Mouse (Mus musculus) cerebellum, postnatal 4 days (tissue): ENCODE measurements at regions not wholly inside any gene's neighbourhood (a gene's known extent, or its start where the extent isn't known, plus 50 kb on each side); places are given as distances from the start of the nearest gene placed in this dataset.
"Not testable (repeated sequence)": the region's sequence is repeated elsewhere in the genome, so short reads cannot be mapped to it uniquely, and the experiment has no call there.

Experiments used
- DNase-seq, 2 experiments: peaks; one replicate each; pipeline ENCODE4 v3.0.0; 2022; ENCODE audit warnings: low spot score in 2 of 2, mixed read lengths in 1 of 2

GRCm38 (mm10) chr19:59516957-59517356 is 58.8 kb downstream of the Emx2 start:
- DNase-seq, result no peak

- no peak for DNase-seq
These were observed 61.0 kb downstream of the Emx2 start for GRCm38 (mm10) chr19:59519156-59519555.

GRCm38 (mm10) chr19:59522176-59522575 is 64.0 kb downstream of the Emx2 start:
- DNase-seq, result no peak

- no peak for DNase-seq
These were observed 65.2 kb downstream of the Emx2 start for GRCm38 (mm10) chr19:59523356-59523755.

- DNase-seq, result no peak
These were observed 105.9 kb downstream of the Emx2 start for GRCm38 (mm10) chr19:59564101-59564500.

- DNase-seq, result no peak
These were observed 110.7 kb downstream of the Emx2 start for GRCm38 (mm10) chr19:59568907-59569306.

GRCm38 (mm10) chr19:59569590-59569989 is 111.4 kb downstream of the Emx2 start:
- DNase-seq, result not testable (repeated sequence)

GRCm38 (mm10) chr19:59574346-59574745 is 116.2 kb downstream of the Emx2 start:
- no peak for DNase-seq

- no peak for DNase-seq
These were observed 119.7 kb downstream of the Emx2 start for GRCm38 (mm10) chr19:59577886-59578285.

- DNase-seq, result no peak
These were observed 121.5 kb downstream of the Emx2 start for GRCm38 (mm10) chr19:59579676-59580075.

- no peak for DNase-seq
These were observed 127.7 kb downstream of the Emx2 start for GRCm38 (mm10) chr19:59585835-59586234.

- no peak for DNase-seq
These were observed 129.1 kb downstream of the Emx2 start for GRCm38 (mm10) chr19:59587303-59587702.

GRCm38 (mm10) chr19:59588068-59588522 is 129.9 kb downstream of the Emx2 start:
- DNase-seq, result peak in 1 of 2 experiments; percentile 24

GRCm38 (mm10) chr19:59590021-59590420 is 131.8 kb downstream of the Emx2 start:
- no peak for DNase-seq

GRCm38 (mm10) chr19:59592060-59592459 is 133.9 kb downstream of the Emx2 start:
- DNase-seq, result no peak

- no peak for DNase-seq
These were observed 166.2 kb downstream of the Emx2 start for GRCm38 (mm10) chr19:59624288-59624795.

- DNase-seq, result no peak
These were observed 169.5 kb downstream of the Emx2 start for GRCm38 (mm10) chr19:59627681-59628080.

GRCm38 (mm10) chr19:59628296-59629160 is 170.4 kb downstream of the Emx2 start:
- no peak for DNase-seq

GRCm38 (mm10) chr19:59629161-59629445 is 170.9 kb downstream of the Emx2 start:
- DNase-seq, result no peak

GRCm38 (mm10) chr19:59630095-59630494 is 171.9 kb downstream of the Emx2 start:
- DNase-seq, result no peak

- no peak for DNase-seq
These were observed 172.5 kb downstream of the Emx2 start for GRCm38 (mm10) chr19:59630706-59631105.

- DNase-seq, result no peak
These were observed 173.4 kb downstream of the Emx2 start for GRCm38 (mm10) chr19:59631541-59631940.

GRCm38 (mm10) chr19:59636271-59636670 is 178.1 kb downstream of the Emx2 start:
- no peak for DNase-seq
